Mouse (Mus musculus) small intestine, adult 2 months (tissue): ENCODE data around the gene Gata1.

Experiments used
- CTCF ChIP-seq: fragments of 200-500 bp; IDR thresholded peaks from 2 replicates; pipeline ENCODE4 v1.5.1; 2012; ENCODE audit warnings: low read depth, mild to moderate bottlenecking, control low read depth, inconsistent platforms, low read length, moderate library complexity, mixed read lengths; ENCODE audit not compliant: insufficient replicate concordance, insufficient read length; ENCODE audit errors: extremely low read depth
- POLR2A ChIP-seq: fragments of 200-500 bp; IDR thresholded peaks from 2 replicates; pipeline ENCODE4 v1.6.1; 2012; ENCODE audit warnings: low read depth, mild to moderate bottlenecking, control low read depth, inconsistent platforms, low read length, moderate library complexity

- no peak for TF ChIP-seq CTCF
- TF ChIP-seq POLR2A = no peak
Observed at GRCm38 (mm10) chrX:7968899-7969298, 9.0 kb downstream of the Gata1 start.
